Mouse (Mus musculus) embryo, embryonic 11.5 days (tissue): Measurements from ENCODE around the gene Ttc16.
A peak's percentile ranks its signal among the peaks of the same experiment; 100 is the strongest.

Experiments
- DNase-seq: peaks from one replicate; pipeline ENCODE4 v3.0.0-alpha.2; 2012; ENCODE audit warnings: low read depth, low spot score

The Ttc16 gene

DNA sequence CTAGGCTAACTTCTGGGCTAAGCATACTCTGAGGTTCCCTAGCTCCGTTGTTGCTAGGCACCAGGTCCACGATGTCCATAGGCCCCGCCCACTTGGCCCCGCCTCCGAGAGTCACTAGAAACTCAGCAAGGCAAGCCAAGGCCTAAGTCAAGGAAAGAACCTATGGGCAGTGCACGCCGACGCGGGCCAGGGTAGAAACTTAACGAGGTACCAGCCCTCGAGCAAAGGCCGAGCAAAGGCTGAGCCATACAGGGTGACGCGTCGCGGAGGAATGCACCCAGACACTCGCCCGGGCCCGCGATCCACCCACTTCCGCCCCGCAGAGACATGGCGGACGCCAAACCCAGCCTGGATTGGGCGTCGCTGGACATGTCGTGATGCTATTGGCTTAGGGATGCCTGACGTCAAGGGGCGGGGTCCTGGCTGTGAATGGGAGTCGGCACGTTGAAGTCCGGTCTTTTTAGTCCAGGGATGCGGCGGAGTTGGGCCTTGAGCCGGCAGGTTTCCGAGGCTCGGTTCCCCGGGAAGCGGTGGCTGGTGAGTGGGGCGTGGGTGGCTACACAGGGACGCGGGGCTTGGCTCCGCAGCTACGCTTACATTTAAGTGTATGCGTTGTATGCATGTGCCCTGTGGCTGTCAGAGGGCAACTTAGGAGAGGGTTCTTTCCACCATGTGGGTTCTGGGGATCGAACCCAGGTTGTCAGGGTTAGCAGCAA lies at the start of gene Ttc16, which contains the start of gene Ptrh1:
TSS of gene Ttc16 (minus strand) at position 275 of the 716 bp plus-strand sequence.
TSS of gene Ptrh1 (plus strand) at position 428 of the 716 bp plus-strand sequence.
- DNase-seq: peak; percentile 96

DNA sequence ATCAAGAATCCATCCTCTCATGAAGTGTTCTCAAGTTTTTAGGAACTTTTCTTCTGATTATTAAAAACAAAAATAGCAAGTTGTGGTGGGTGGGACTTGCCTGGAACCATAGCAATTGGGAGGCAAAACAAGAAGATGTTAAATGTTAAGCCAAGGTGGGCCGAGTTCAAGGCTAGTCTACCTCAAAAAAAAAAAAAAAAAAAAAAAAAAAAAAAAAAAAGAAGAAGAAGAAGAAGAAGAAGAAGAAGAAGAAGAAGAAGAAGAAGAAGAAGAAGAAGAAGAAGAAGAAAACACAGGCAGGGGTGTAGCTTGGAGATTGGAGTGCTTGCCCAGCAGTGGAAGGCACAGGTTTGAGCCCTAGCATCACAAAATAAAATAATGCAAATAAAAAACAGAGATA lies 49.3 kb upstream of the Ttc16 start:
- DNase-seq: no peak

DNA sequence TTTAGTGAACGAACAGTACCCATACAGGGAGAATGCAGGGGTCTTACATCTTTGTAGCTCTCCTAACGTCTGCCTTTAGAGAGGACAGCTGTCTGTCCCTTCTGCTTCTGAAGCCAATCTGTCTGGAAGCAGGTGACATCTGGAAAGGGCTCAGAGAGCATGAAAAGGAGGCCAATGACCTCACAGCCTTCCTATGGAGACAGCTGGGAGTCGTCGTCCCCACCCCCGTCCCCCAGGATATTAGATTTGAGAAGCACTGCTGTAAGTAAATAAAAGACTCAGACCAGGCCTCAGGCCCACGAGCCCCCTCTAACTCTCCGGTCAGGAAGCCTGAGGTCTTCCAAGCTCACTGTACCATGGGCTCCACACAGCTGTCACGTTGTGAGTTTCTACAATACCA lies 48.7 kb upstream of the Ttc16 start:
- no peak for DNase-seq

DNA sequence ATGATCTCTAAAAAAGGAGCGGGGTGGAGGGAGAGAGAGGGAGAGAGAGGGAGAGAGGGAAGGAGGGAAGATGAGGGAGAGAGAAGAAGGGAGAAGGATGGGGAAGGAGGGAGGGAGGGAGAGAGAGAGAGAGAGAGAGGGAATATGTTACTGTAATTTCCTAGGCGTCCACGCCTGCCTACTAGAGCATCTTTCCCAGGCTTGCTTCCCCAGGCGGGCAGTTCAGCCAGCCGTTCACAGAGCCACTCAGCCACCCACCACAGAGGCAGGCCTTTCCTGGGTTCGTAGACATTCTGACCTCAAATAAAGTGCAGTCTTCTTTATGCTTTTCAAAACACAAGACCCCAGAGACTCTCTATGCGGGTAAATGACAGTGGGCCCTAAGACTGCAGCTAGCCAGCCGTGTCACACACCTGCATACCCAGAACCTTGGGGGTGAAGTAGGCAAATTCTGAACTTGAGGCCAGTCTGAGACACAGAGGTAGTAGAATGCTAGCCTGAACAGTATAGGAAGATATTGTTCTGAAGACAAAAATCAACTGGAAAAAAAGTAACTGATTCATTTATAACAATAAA lies 48.2 kb upstream of the Ttc16 start:
- no peak for DNase-seq

DNA sequence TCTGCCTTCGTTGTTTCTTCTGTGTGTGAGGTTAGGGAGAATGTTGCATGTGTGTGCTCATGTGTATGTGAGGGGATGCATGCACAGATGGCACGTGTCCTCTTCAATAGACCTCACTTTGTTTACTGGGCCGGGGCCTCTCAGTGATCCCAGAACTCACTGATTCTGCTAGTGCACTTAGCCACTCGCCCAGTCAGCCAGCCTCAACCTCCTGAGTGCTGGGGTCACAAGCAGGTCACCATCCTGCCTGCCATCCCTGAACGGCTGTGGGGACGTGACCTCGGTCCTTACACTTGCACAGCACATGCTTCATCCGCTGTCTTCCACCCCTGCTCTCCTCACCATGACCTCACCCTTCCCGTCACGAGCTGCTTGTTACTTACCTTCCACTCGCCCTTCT lies 47.7 kb upstream of the Ttc16 start:
- DNase-seq: no peak

DNA sequence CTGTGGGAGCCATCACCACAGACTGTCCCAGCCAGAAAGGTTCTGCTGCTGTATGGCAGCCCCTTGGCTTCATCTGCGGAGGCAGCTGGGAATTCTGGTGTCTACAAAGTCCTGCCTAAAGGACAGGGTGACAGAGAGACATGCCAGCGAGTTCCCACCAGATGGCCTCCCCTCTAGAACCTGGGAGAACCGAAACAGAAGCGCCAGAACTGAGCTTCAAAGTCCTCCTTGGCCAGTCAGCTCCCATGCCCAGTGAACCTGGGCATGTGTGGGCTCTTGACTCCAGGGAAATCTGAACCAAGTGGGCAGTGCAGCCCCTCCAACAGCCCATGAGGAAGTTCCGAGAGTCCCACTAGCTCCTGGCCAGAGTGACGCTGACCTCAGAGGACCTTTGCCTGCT lies 47.2 kb upstream of the Ttc16 start:
- no peak for DNase-seq

DNA sequence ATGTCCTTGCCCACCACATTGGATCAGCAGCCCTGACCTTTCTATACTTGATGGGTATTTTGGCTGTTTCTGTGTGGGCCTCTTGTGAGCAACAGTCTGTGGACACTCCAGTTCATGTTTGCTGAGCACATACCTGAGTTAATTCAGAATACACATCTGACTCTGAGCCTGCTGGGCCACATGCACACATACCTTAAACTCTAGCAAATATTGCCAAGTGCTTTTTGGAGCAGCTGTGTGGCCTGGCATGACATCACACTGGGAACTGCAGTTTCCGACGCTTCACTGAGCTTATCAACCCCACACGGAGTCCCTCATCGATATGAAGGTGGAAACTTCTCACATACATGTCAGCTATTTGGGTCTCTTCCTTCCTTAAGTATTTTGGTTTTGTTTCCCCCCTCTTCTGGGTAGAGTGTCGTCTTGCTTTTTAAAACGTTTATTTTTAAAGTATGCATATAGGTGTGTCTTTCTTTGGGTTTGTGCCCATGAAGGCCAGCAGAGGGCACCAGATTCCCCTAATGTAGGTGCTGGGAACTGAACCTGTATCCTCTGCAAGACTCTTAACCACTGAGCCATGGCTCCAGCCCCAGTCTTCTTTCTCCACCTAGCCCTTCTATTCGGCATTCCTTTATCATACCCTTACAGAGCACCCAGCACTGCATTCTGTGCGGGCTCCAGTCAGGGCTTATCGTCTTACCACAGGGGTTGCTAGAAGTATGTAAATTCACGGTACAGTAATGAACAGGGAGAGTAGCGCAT lies 45.8 kb upstream of the Ttc16 start:
- DNase-seq: no peak

DNA sequence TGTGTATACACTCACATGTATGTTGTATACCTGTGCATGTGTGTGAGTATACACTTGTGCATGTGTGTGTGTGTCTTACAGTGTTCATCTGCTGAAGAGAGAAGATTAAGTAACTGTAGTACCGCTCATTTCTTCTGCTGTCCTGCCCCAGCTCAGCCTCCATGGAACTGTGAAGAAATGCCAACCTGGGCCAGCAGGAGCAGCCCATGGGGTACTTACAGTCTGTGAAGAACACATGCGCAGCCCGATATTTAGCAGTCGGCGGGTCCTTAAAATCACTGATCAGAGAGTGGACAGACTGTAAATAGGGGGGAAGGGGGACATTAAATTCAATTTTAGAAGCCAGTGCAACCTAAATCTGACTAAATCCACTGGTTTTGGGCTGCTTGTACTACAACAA lies 42.8 kb upstream of the Ttc16 start:
- DNase-seq: no peak

DNA sequence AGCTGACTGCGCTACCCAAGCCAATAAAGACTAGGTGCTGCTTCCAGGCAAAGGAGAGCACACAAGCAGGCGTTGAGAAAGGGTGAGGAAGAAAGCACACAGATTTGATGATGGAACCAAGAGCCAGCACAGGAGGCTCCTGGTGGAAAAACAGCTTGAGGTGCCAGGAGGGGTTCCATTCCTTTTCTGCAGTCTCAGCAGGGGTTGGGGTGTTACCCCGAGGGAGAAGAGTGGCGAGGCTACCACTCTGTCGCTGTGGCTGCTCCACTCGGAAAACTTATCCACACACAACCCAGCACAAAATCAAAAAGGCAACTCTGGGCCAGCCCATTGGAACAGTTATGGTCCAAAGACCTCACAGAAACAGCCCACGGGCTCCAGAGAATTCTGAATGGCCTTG lies 42.2 kb upstream of the Ttc16 start:
- DNase-seq: no peak

DNA sequence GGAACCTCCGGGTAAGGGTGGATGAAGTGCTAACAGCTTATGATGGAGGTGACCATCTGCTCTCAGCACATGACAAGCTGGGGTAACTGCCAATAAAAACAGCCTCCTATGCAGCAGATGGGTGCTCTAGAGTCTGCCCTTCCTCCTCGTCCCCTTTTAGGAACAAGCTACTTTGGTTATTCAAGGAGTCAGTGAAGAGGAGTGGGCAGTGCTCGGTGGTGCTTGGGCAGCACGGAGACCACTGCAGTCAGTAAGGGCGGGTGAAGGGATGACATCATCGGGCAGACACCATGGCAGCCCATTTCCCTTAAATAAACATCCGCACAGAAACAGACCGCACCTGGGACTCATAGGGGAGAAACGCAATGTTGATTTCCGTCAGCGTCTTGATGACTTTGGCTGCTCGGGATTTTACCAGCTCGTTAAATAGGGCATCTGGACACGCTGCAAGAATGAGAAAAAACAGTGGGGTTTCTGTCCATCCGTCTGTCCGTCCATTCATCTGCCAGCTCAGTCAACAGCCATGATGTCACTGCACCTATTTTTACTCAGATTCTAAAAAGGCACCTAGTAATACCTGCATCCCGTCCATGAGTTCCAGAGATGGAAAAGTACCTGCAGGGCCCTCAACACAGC lies 41.6 kb upstream of the Ttc16 start:
- peak; percentile 11 for DNase-seq

DNA sequence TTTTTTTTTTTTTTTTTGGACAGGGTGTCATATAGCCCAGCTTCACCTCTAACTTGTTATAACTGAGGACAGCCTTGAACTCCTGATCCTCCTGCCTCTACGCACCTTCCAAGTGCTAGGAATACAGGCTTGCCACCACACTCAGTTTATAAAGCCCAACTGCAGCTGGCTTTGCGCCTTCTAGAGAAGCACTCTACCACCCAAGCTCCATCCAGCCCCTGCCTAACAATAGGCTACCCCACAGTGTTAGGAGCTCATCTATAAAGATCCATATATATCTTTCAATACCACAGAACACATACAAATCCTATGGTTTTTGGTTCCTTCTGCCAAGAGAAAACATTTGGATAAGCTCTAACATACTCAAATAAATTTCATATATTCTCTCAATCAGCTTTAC lies 41.1 kb upstream of the Ttc16 start:
- no peak for DNase-seq

DNA sequence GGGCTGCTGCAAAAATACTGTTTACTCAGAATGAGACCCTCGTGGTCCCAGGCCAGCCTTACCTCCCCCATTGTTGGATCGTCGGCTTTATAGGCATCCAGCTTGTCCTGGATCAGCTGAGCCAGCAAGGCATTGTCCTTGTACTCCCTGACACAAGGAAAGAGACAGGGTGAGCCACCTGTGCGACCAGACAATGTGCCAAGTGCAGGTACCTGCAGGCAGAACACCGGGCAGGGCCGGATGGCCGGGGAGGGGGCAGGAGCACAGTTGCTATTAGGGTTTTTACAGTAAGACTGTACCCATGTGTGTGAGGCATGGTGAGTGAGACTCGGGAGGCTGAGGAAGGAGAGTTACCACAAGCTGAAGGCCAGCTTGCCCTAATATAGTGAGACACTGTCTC lies 36.5 kb upstream of the Ttc16 start:
- DNase-seq: no peak

DNA sequence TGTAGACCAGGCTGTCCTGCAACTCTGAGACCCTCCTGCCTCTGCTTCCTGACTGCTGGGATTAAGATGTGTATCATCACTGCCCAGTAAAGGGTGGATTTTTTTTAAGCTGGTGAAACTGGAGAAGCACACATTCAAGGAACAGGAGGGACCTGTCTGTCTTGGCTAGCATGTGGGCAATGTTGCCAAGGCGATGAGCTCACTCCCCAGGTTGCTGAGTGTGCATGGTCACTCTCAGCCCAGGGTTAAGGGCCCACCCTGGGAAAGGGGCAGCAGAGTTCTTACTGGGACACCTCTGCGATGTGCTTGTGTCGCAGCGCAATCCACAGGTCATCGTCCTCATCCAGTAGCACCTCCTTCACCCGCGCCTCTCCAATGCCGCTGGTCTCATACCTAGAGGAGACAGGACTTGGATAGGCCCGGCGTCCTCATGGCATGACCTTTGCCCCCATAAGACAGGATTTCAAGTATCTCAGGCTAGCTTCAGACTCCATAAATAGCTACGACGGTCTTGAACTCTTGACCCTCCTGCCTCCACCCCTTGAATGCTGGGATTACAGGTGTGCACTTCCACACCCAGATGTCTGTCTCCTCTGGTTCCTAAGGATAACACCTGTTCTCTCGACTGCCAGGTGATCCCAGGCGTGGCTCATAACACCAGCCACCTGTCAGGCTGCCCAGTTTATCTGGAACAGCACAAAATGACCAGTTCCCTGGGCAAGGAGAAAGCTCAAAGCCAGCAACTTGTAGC lies 33.6 kb upstream of the Ttc16 start:
- DNase-seq: no peak

DNA sequence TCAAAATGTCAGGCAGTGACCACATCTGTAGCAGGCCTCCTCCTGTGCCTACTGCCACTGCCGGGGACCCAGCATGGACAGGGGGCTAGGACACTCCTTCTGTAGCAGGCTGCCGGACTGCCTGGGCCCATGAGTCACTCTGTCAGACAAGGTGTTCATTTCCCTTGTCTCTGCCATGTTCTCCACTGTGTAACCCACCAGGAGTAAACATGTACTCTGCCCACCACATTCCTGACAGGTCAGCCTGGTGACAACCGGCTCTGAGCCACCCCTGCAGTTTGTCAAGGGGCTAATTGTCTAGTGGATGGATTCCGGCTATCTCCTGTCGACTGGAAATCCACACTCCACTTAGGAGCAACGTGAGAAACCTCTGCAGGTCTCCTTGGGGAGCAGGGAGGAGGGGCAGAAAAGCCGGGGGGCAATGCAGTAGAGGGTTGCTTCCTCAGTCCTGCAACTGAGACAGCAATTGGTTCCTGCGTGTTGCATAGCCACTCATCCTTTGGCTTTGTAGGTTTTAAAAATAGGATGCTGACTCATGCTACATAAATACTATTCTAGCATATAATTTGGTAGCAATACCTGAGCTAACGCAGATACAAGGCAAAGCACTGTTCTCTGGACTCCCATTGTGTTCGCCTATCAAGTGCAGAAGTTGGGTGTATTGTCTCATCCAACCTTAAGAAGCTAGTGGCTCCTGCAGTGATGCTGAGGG lies 23.0 kb upstream of the Ttc16 start:
- no peak for DNase-seq

DNA sequence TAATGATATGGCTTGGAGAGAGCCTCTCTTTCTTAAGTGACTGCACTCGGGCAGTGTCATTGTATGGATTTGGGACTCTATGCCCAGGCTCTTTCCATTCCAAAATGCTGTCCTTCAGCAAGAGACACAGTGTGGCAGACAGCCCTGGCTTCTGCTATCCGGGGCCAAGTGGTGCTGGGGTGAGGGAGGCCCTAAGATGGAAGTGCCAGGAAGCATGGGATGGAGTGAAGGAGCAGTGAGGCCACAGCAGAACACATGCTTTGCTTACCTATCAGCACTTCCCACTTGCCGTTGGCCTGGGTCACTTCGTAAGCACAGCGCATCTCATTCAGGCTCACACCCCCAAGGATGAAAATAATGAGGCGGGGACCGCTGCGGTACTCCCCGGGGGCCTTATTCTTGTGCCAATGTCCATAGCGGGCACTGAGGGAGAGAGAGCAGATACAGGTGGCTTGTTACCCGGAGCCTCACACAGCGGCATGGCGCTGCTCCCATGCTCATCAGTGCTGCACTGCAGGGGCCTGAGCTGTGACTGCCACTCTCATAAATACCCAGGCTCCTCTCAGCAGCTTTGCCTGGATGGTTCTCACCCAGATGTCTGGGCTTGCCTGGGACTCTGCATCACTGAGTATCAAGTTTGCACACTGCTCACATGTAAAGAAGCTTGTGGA lies 20.4 kb upstream of the Ttc16 start:
- DNase-seq: no peak

DNA sequence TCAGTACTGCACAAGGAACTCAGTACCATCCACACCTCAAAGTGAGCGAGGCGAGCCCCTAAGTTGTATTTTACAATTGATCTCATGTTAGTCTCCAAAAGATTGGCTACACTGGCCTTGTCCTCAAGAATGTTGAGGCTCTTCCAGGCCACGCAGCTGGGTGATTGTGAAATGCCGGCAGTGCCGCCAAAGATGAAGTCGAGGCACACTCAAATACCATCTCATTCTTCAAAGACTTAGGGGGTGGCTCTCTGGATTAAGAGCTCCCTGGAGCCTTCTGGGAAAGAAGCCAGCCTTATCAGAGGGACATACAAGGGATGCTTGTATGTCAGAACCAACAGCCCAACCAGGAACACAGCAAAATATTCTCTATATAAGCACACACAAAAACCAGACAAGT lies 15.9 kb upstream of the Ttc16 start:
- no peak for DNase-seq

DNA sequence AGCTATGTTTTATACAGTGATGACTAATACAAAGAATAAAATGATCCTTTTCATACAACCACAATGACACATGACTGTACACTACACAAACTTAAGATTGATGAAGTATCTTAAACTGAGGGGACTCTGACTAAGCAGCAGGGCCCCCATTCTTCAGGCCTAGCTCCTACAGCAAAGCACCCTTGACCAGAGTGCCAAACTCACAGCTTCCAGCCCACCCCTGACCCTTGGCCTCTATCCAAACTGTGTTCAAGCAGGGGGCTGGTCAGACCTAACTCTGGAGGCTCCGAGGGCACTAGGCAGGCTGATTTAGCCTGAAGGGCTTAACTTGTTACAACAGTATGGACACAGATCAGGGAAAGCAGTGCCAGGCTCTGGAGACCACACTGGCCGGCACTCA lies 13.1 kb upstream of the Ttc16 start:
- DNase-seq: no peak

DNA sequence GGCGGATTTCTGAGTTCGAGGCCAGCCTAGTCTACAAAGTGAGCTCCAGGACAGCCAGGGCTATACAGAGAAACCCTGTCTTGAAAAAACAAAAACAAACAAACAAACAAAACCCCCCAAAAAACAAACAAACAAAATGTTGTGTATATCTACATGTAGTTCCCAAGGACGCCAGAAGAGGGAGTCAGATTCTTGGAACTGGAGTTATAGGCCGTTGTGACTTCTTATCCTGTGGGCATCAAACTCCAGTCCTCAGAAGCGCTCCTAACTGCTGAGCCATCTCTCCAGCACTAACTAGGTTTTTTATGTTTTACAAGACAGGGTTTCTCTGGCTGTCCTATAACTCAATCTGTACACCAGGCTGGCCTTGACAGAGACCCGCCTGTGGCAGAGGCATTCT lies 11.7 kb upstream of the Ttc16 start:
- no peak for DNase-seq

DNA sequence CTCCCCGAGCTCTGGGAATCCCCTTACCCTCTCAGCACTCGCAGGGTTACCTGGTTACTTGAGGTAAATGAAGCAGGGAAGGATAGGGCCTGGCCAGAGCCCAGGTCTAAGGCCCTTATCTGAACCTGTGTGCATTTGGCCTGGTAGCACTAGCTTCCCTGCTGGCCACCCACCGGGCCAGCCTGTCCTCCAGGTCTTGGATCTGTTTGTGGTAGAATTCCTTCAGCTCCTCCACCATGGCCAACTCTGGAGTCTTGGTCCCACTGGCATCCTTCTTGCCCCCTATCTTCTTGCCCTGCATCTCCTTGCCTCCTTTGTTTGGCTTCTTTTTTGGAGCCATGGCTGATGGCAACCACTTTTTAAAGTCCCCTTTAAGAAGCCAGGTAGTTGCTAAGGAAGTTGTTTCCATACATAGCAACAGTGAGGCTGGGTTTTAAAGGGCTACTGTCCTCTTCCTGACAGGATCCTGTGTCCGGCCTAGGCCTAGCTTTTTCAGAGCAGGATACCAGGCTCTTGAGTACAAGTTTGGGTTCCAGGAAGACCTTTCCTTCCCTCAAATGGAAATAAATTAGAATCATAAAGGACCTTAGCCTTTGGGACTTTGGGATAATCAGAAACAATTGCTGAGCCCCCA lies 8.7 kb upstream of the Ttc16 start, which contains the start of gene Cfap157:
TSS of gene Cfap157 (minus strand) at position 381 of the 634 bp plus-strand sequence.
- no peak for DNase-seq

DNA sequence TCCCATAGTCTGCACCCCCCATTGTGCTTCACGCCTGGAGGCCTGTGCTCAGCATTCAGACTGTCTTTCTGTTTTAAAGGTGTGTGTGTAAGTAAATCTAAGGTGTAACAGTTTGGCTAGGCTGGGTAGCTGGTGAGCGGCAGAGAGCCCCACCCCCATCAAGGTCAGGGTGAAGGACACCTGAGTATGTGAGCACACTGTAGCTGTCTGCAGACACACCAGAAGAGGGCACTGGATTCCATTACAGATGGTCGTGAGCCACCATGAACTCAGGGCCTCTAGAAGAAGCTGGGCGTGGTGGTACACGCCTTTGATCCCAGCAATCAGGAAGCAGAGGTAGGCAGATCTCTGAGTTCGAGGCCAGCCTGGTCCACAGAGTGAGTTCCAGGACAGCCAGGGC lies 6.3 kb upstream of the Ttc16 start:
- no peak for DNase-seq
